Mouse (Mus musculus): Measurements from ENCODE around the gene Fbn1.

GRCm38 (mm10) chr2:125394428-125395101 is 113.2 kb downstream of the Fbn1 start:
- TF ChIP-seq POLR2A (IDR thresholded peaks at IDR 0.05; ENCODE audit: borderline replicate concordance, extremely low read depth, low read depth, low read length), result no peak
- no peak for TF ChIP-seq CTCF (IDR thresholded peaks at IDR 0.05; ENCODE audit: insufficient read depth, low read length)

Data from lung, adult 2 months (tissue).